Mouse (Mus musculus): ENCODE data around the gene Spry1. TPM values are rescaled to one million over a fixed set of nuclear protein-coding genes. Genes with fewer than 3 reads are reported as not detected.

The Spry1 gene
- polyA plus RNA-seq, 1 experiment = 0.06 TPM

DNA sequence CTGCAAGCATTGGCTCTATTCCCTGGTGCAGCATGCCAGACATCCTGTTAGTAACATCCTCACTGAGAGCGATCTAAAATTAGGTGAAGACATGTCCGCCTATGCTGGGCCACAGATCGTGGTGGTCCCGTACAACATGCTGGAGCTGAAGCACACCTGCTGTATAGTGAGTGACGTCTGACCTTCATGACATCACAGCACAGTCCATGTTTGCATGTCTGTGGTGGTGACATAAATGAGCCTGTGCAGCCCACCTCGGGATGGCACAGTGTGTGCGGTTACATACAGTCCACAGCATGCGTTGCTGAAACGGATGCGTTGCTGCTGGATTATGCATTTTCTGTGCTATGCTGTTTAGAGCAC is 33.9 kb upstream of the Spry1 start:
- peaks cover 4% of the 10 kb centered on the region for H3K27me3 ChIP-seq (ENCODE audit: control insufficient read depth)
- TF ChIP-seq GATA1 (IDR thresholded peaks at IDR 0.05; ENCODE audit: low read length) = no peak
- TF ChIP-seq TAL1 (IDR thresholded peaks at IDR 0.05; ENCODE audit: low read length) = no peak
- peaks cover 11% of the 10 kb centered on the region for H3K9me3 ChIP-seq (ENCODE audit: control insufficient read depth, low read length)
- no peaks in the 10 kb centered on the region for H3K36me3 ChIP-seq (ENCODE audit: control insufficient read depth)
- H3K4me1 ChIP-seq (ENCODE audit: control insufficient read depth) = peaks cover 8% of the 10 kb centered on the region
- H3K4me3 ChIP-seq (replicated peaks) = no peak overlapping the region

DNA sequence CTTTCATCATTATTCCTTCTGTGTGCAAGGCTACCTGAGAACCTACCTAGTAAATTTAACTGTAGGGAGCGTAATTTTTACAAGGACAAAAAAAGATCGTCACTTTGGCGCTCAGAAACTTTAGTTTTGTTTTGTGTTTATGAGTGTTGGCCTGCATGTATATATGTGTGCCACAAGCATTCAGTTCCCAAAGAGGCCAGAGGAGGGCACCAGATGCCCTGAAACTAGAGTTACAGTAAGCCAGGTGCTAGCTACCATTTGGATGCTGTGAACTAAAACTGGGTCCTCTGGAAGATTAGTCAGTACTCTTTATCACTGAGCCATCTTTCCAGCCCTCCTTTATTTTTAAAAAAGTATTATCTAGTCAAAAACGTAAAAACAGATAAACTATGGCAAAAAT is 30.8 kb upstream of the Spry1 start:
- Histone ChIP-seq H3K9me3 (ENCODE audit: control insufficient read depth, low read length) (peaks cover 11% of the 10 kb centered on the region), H3K4me1 (ENCODE audit: control insufficient read depth) (peaks cover 8% of the 10 kb centered on the region), H3K4me3 (replicated peaks) (no peak overlapping the region), H3K36me3 (ENCODE audit: control insufficient read depth) (no peaks in the 10 kb centered on the region), H3K27me3 (ENCODE audit: control insufficient read depth) (no peaks in the 10 kb centered on the region)
- TF ChIP-seq TAL1 (IDR thresholded peaks at IDR 0.05; ENCODE audit: low read length) (no peak), GATA1 (IDR thresholded peaks at IDR 0.05; ENCODE audit: low read length) (no peak)

DNA sequence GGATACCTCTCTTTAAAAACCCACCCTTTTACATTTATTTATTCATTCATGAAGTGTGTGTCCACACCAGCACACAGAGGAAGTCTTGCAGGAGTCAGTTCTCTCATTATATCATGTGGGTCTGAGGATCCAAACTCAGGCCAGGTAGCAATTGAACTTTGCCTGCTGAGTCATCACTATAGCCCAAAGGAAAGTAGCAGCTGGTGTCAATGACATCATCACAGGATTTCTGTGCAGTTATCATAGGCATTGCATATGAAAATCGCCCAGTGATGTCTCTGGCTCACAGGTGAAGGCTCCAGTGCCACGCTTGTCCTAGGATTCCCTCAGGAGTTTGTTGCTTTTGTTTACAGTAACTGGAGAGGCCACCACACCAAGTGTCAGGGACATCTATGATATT is 29.1 kb upstream of the Spry1 start:
- Histone ChIP-seq H3K4me3 (replicated peaks) (no peak overlapping the region), H3K36me3 (ENCODE audit: control insufficient read depth) (no peaks in the 10 kb centered on the region), H3K27me3 (ENCODE audit: control insufficient read depth) (0 out of 2 replicates have a peak, but pooled peaks cover 2% of the 10 kb centered on the region), H3K9me3 (ENCODE audit: control insufficient read depth, low read length) (peaks cover 11% of the 10 kb centered on the region), H3K4me1 (ENCODE audit: control insufficient read depth) (peaks cover 8% of the 10 kb centered on the region)
- TF ChIP-seq TAL1 (IDR thresholded peaks at IDR 0.05; ENCODE audit: low read length) (no peak), GATA1 (IDR thresholded peaks at IDR 0.05; ENCODE audit: low read length) (no peak)

DNA sequence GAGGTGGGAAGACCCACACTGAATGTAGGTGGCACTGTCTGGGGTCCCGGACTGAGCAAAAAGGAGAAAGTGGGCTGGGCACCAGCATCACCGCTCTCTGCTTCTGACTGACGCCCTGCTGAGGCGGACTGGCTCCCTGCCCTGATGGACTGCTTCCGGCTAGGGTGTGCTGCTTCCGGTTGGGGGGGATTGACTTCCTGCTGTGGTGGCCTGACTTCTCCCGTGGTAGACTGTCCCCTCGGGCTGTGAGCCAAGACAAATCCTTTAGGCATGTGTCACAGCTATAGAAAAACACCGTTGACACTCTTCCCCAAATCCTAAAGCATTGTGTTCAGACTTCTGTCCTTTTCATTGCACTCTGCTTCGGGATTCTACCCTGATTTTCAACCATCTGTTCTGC is 26.0 kb upstream of the Spry1 start:
- TF ChIP-seq GATA1 (IDR thresholded peaks at IDR 0.05; ENCODE audit: low read length) = no peak
- Histone ChIP-seq H3K36me3 (ENCODE audit: control insufficient read depth) (no peaks in the 10 kb centered on the region), H3K4me3 (replicated peaks) (no peak overlapping the region), H3K27me3 (ENCODE audit: control insufficient read depth) (peaks cover 2% of the 10 kb centered on the region; the same call in 1 of the 2 replicates), H3K9me3 (ENCODE audit: control insufficient read depth, low read length) (peaks cover 6% of the 10 kb centered on the region), H3K4me1 (ENCODE audit: control insufficient read depth) (peaks cover 4% of the 10 kb centered on the region)

DNA sequence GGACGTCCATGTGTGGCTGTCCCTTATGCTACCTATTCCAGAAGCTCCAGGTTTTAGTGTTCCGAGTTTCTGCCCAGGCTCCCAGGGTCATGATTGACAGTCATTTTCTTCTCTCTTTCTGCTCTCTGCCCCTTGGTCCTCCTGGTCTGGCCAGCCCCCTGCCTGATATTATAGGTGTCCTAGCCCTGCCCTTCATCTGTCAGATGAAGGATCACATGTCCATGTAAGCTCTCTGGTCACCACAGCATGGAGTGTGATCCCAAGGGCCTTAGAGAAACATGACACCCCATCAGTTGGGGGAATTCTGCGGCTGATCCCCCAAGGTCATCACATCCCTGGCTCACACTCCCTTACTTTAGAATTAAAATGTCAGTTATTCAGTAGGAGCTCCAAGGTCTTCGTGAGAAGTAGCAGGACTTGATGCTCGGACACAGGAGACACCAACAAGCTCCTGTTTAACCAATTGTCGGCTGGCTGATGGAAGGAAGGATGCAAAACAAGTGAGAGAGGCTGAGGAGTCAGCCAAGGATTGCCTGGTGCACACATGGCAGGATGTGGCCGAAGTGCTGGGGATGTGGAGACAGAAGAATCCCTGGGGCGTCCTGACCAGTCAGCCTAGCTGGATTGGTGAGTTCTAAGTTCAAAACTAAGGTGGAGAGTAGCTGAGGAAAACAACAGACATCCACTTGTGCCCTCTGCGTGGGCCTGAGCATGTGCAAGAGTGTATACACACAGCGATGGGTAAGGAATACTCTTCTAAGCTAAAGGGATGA is 24.7 kb upstream of the Spry1 start:
- H3K36me3 ChIP-seq (ENCODE audit: control insufficient read depth) = no peaks in the 10 kb centered on the region
- peaks cover 2% of the 10 kb centered on the region; the same call in 1 of the 2 replicates for H3K27me3 ChIP-seq (ENCODE audit: control insufficient read depth)
- no peak for TF ChIP-seq GATA1 (IDR thresholded peaks at IDR 0.05; ENCODE audit: low read length)
- TF ChIP-seq TAL1 (IDR thresholded peaks at IDR 0.05; ENCODE audit: low read length) = no peak
- peaks cover 2% of the 10 kb centered on the region for H3K9me3 ChIP-seq (ENCODE audit: control insufficient read depth, low read length)
- H3K4me3 ChIP-seq (replicated peaks) = no peak overlapping the region
- peaks cover 3% of the 10 kb centered on the region for H3K4me1 ChIP-seq (ENCODE audit: control insufficient read depth)

DNA sequence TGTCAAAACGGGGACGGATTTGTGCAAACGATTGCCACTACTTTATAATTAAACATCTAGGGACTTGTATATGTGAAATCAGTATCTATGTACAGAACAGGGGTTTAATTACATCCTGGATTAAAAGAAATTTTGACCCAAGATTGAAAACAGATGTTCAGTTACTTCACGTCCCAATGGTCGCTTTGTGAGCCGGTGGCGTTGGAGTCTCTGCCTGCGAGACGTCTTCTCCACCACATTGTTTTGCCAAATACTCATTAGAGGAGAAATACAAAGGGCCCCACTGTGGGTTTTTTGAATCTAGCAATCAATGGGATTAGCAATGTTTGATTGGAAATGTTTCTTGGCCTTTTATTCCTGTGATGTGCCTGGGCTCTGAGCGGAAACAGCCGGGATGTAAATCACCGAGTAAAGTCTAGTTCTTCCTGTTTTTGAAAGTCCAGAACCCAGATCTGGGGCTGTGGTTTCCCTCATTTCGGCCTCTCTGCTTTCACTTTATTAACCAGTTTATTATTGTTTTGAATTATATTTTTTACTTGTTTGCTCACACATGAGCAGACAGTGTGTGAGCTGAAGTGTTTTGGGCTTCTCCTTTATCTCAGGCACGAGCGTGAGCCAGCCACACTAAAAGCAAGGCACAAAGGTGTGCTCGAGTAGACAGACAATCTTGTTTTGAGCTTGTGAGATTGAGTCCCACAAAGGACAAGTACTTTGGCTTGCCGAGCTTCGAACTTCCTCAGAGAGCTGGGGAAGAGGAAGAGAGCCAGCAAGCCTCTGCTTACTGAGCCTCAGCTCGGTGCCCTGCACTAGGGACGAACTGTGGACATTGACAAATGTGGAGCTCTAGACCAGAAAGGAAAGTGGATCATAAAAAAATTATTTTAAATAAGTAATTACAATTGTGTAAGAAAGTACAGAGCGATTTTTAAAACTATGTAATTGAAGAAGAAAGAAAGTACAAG is 22.9 kb upstream of the Spry1 start:
- H3K4me3 ChIP-seq (replicated peaks) = no peak overlapping the region
- H3K27me3 ChIP-seq (ENCODE audit: control insufficient read depth) = peaks cover 2% of the 10 kb centered on the region; the same call in 1 of the 2 replicates
- H3K9me3 ChIP-seq (ENCODE audit: control insufficient read depth, low read length) = no peaks in the 10 kb centered on the region
- no peaks in the 10 kb centered on the region for H3K36me3 ChIP-seq (ENCODE audit: control insufficient read depth)
- TF ChIP-seq GATA1 (IDR thresholded peaks at IDR 0.05; ENCODE audit: low read length) = no peak
- H3K4me1 ChIP-seq (ENCODE audit: control insufficient read depth) = no peaks in the 10 kb centered on the region; the same call in 1 of the 2 replicates

DNA sequence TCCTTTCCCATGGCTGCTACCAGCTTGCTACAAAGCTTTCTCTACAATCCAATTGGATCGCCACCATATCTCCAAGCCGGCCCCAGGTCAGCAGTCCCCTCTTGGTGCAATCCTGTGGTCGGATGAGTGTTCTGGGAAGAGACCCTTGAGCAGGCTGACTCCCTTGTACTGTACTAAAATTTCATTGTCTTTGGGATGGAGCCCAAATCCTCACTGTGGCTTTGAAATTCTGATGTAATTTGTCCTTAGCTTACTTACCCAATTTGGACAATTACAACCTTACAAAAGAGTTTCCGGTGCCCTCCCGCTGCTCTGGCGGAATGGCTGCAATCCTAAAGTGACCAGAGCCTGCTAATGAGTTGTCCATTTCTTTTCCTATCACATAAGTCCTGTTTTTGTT is 7.5 kb upstream of the Spry1 start:
- no peak for TF ChIP-seq GATA1 (IDR thresholded peaks at IDR 0.05; ENCODE audit: low read length)
- no peak for TF ChIP-seq TAL1 (IDR thresholded peaks at IDR 0.05; ENCODE audit: low read length)
- H3K4me3 ChIP-seq (replicated peaks) = no peak overlapping the region
- no peaks in the 10 kb centered on the region; the same call in 1 of the 2 replicates for H3K4me1 ChIP-seq (ENCODE audit: control insufficient read depth)
- H3K27me3 ChIP-seq (ENCODE audit: control insufficient read depth) = peaks cover 32% of the 10 kb centered on the region
- H3K36me3 ChIP-seq (ENCODE audit: control insufficient read depth) = no peaks in the 10 kb centered on the region
- H3K9me3 ChIP-seq (ENCODE audit: control insufficient read depth, low read length) = no peaks in the 10 kb centered on the region

DNA sequence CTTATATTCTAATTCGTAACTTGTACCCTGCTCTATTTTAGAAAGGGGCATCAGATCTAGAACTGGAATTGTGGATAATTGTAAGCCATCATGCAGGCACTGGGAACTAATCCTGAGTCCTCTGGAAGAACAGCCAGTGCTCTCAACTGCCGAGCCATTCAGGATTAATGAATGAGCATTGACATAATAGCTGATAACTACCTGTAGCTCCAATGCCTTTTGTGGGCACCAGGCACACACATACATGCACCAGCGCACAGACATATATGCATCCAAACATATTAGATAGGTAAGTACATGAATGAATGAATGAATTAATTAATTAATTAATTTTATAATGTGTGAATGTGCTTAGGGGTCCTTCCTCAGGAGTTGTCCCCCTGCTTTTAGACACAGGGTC is 7.0 kb upstream of the Spry1 start:
- no peak for TF ChIP-seq TAL1 (IDR thresholded peaks at IDR 0.05; ENCODE audit: low read length)
- no peak for TF ChIP-seq GATA1 (IDR thresholded peaks at IDR 0.05; ENCODE audit: low read length)
- Histone ChIP-seq H3K9me3 (ENCODE audit: control insufficient read depth, low read length) (no peaks in the 10 kb centered on the region), H3K4me1 (ENCODE audit: control insufficient read depth) (no peaks in the 10 kb centered on the region; the same call in 1 of the 2 replicates), H3K4me3 (replicated peaks) (no peak overlapping the region), H3K27me3 (ENCODE audit: control insufficient read depth) (peaks cover 37% of the 10 kb centered on the region), H3K36me3 (ENCODE audit: control insufficient read depth) (no peaks in the 10 kb centered on the region)

DNA sequence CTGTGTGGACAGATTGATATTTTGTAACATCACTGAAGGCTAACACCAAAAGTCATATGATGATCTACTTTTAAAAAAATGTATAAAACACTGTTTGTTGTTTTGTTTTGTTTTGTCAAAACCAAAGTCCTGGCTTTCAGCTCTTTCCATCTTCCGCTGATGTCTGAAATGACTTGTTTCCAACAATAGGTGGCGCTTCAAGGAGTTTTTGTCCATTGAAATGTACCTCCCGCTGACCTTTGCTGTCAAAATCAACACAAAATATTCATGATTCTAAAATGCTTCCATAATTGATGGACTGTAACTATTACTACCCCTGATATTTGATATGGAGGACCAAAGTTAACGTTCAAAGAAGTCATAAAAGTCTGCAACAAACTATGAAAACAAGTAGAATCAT is 5.1 kb upstream of the Spry1 start:
- Histone ChIP-seq H3K27me3 (ENCODE audit: control insufficient read depth) (peaks cover 46% of the 10 kb centered on the region), H3K4me1 (ENCODE audit: control insufficient read depth) (peaks cover 7% of the 10 kb centered on the region), H3K9me3 (ENCODE audit: control insufficient read depth, low read length) (no peaks in the 10 kb centered on the region), H3K4me3 (replicated peaks) (no peak overlapping the region), H3K36me3 (ENCODE audit: control insufficient read depth) (no peaks in the 10 kb centered on the region)
- TF ChIP-seq GATA1 (IDR thresholded peaks at IDR 0.05; ENCODE audit: low read length) (no peak), TAL1 (IDR thresholded peaks at IDR 0.05; ENCODE audit: low read length) (no peak)

All from erythroblast, embryonic 14.5 days (primary cell).